Mouse (Mus musculus) megakaryocyte, embryonic 14.5 days (primary cell): ENCODE data around the gene Clic5. TPM values are rescaled to one million over a fixed set of nuclear protein-coding genes. Genes with fewer than 3 reads are reported as not detected.
A peak's percentile ranks its signal among the peaks of the same experiment; 100 is the strongest.
"Not testable (repeated sequence)": the region's sequence is repeated elsewhere in the genome, so short reads cannot be mapped to it uniquely, and the experiment has no call there.

Source experiments
- H3K27me3 ChIP-seq: replicated peaks from 2 replicates; pipeline ENCODE3; 2012; ENCODE audit warnings: inconsistent platforms
- H3K36me3 ChIP-seq: replicated peaks from 2 replicates; pipeline ENCODE3; 2012; ENCODE audit warnings: low read length, inconsistent platforms, mixed read lengths
- H3K4me1 ChIP-seq: 2 replicates; pipeline ENCODE4 v1.6.1; 2012; ENCODE audit warnings: inconsistent platforms
- H3K4me3 ChIP-seq: replicated peaks from 2 replicates; pipeline ENCODE3; 2012; ENCODE audit warnings: moderate library complexity, mild to moderate bottlenecking, inconsistent platforms
- H3K9me3 ChIP-seq: 2 replicates; pipeline ENCODE4 v1.6.1; 2012; ENCODE audit warnings: inconsistent platforms
- FLI1 ChIP-seq: IDR thresholded peaks from 2 replicates; pipeline ENCODE4 v1.6.1; 2012; ENCODE audit warnings: low read length, inconsistent platforms, mixed read lengths
- GATA1 ChIP-seq: IDR thresholded peaks from 3 replicates; pipeline ENCODE4 v1.6.1; 2012; ENCODE audit warnings: mixed read lengths, low read length, inconsistent platforms, borderline replicate concordance
- polyA plus RNA-seq: library from polyadenylated mRNA; stranded (reverse); fragments of >175 nt; gene quantifications from 2 replicates; pipeline ENCODE4 v1.2.3, GENCODE M21; 2012; ENCODE audit warnings: low replicate concordance; ENCODE audit not compliant: insufficient read depth

Gene Clic5
- polyA plus RNA-seq, 1 experiment: not detected

DNA sequence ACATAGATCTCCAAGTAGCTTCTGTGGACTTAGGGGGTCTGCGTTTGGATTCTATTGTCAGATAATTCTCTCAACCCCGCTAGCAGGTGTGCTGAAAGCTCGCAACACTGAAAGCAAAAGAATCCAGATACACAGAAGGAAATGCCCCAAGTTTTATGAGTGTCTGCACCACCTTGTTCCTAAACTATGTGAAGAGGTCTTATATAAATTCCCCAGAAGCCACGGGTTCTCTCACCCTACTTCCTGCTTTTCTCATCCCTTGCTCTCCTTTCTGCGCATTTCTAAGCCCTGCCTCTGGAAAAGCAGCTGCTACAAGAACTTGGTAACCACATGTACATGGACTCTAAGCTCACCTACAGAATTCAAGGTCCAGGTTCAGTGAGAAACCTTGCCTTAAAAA lies 25.4 kb upstream of the Clic5 start:
- no peaks in the 10 kb centered on the region for H3K27me3 ChIP-seq
- peak overlapping the region; percentile 54 for H3K4me3 ChIP-seq
- H3K9me3 ChIP-seq: peaks cover 17% of the 10 kb centered on the region
- TF ChIP-seq FLI1: no peak
- no peak for TF ChIP-seq GATA1
- H3K36me3 ChIP-seq: peaks cover 11% of the 10 kb centered on the region
- peaks cover 24% of the 10 kb centered on the region for H3K4me1 ChIP-seq

DNA sequence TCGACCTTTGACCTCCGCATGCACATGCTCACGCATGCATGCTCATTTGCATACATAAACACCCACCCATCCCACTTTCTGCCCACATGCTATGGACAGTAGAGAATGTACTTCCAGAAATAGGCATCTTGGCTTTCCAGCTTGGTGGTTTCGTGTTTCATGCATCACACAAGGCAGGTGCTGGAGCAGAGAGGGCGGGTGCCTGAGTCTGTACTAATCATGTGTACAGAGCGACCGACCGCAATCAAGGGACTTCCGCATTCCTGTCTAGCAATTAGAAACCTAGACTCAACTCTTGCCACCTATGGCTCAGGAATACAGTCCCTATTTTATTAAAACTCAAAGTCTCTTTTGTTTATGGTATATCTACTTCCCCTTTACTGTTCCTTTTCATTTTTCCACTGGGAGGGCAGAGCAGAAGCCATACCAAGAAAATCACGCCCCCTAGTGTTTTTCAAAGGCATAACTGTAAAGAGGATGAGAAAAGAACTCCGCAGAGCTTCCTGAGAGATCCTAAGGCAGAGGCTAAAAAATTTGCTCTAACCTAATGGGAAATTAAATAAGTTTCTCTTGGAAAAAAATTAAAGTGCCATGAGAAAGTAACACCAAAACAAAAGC lies 22.5 kb upstream of the Clic5 start:
- H3K4me3 ChIP-seq: no peak overlapping the region
- H3K9me3 ChIP-seq: peaks cover 5% of the 10 kb centered on the region; the same call in 1 of the 2 replicates
- TF ChIP-seq FLI1 (no peak), GATA1 (no peak)
- peaks cover 5% of the 10 kb centered on the region for H3K36me3 ChIP-seq
- H3K4me1 ChIP-seq: peaks cover 13% of the 10 kb centered on the region
- H3K27me3 ChIP-seq: no peaks in the 10 kb centered on the region

DNA sequence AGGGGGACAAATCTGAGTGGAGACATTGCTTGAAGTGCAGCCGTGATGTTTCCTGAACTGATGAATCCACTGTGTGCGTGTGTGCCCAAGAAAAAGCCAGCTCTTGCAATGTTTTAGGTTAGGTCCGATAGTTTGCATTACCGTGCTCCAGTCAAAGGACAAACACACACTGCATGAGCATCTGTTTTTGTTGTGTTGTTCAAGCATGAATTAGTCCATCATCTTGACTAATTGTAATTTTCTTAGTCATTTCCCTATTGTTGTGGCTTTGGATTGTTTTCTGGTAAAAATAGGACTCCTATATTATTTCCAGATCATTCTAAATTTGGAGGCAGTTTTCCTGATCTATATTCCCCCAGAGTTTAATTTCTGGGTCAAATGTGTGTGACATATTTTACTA lies 18.7 kb upstream of the Clic5 start:
- no peaks in the 10 kb centered on the region for H3K36me3 ChIP-seq
- no peak overlapping the region for H3K4me3 ChIP-seq
- no peaks in the 10 kb centered on the region; the same call in 1 of the 2 replicates for H3K9me3 ChIP-seq
- no peaks in the 10 kb centered on the region for H3K27me3 ChIP-seq
- TF ChIP-seq GATA1 (no peak), FLI1 (no peak)
- H3K4me1 ChIP-seq: peaks cover 3% of the 10 kb centered on the region; the same call in 1 of the 2 replicates

DNA sequence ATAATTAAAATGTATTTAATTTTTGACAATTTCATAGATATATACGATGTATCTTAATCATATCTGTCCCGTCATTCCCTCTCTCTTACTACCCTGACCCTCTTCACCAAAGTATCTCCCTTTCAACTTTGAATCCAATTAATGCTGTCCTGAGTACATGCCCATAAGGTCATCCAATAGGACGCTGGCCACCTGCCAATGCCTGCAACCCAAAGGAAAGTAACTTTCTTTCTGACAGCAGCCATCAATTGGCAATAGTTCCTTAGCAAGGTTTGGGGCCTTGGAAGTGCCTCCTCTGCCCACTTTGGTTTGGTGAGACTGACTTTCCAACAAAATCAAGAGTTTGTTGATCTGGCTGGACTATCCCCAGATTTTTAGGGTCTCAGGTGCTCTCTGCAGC lies 18.1 kb upstream of the Clic5 start:
- Histone ChIP-seq H3K4me3 (no peak overlapping the region), H3K27me3 (no peaks in the 10 kb centered on the region), H3K36me3 (no peaks in the 10 kb centered on the region), H3K9me3 (no peaks in the 10 kb centered on the region; the same call in 1 of the 2 replicates), H3K4me1 (peaks cover 3% of the 10 kb centered on the region; the same call in 1 of the 2 replicates)
- TF ChIP-seq FLI1 (no peak), GATA1 (no peak)

DNA sequence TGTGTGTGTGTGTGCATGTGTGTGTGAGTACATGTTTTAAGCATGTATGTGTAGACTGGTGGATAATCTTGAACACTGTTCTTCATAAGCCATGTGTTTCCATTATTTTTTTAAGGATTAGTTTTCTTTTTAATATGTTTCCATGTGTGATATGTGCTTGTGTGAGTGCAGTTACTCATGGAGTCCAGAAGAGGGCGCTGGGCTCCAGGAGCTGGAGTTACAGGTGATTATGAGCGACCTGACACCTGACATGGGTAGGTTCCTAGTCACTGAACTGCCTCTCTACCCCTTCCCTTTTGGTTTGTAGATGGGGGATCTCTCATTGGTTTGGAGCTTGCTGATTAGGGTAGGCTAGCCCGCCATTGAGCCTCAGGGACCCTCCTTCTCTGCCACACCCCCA lies 16.5 kb upstream of the Clic5 start:
- TF ChIP-seq FLI1 (no peak), GATA1 (no peak)
- Histone ChIP-seq H3K27me3 (peaks cover 5% of the 10 kb centered on the region), H3K4me3 (no peak overlapping the region), H3K36me3 (no peaks in the 10 kb centered on the region), H3K4me1 (no peaks in the 10 kb centered on the region; the same call in 1 of the 2 replicates), H3K9me3 (no peaks in the 10 kb centered on the region; the same call in 1 of the 2 replicates)

DNA sequence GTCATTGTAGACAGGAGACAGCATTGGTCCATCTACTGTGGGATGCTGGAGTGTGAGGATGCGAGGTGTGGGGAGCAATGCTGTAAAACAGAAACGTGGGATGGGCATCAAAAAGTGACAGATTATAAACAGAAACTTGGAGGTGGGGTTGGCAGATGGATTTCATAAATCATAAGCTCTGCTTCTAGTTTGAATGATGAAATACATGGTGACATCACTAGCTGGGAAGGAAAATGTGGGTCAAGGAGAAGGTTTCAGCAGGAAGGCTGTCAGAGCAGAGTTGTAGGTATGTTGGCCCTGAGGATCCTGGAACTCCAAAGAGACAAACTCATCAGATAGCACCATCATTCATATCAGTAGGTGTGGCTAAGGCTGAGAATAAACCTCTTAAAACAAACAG lies 15.0 kb upstream of the Clic5 start:
- TF ChIP-seq FLI1 (no peak), GATA1 (no peak)
- no peaks in the 10 kb centered on the region; the same call in 1 of the 2 replicates for H3K9me3 ChIP-seq
- H3K27me3 ChIP-seq: peaks cover 7% of the 10 kb centered on the region
- H3K4me1 ChIP-seq: no peaks in the 10 kb centered on the region; the same call in none of the 2 replicates
- no peak overlapping the region for H3K4me3 ChIP-seq
- no peaks in the 10 kb centered on the region for H3K36me3 ChIP-seq

DNA sequence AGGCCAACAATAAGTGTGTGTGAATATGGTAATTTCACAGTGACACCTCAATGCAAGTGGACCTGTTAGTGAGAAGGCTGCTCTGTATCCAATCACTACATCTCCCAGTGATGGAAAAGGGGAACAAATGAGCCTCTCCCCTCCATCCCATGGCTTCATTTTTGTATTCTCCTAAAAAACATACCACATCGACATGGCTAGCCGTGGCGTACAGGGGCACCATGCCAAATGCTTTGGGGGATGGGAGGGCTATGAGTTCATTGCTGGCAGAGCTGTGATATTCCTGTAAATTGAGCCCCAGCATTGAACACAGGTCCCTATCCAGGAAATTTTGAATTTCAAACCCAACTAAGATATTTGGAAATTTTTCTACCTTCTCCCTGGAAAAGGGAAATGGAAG lies 11.1 kb upstream of the Clic5 start:
- Histone ChIP-seq H3K4me1 (no peaks in the 10 kb centered on the region; the same call in none of the 2 replicates), H3K36me3 (no peaks in the 10 kb centered on the region), H3K4me3 (no peak overlapping the region), H3K9me3 (no peaks in the 10 kb centered on the region), H3K27me3 (peaks cover 10% of the 10 kb centered on the region)
- TF ChIP-seq GATA1: no peak
- no peak for TF ChIP-seq FLI1

DNA sequence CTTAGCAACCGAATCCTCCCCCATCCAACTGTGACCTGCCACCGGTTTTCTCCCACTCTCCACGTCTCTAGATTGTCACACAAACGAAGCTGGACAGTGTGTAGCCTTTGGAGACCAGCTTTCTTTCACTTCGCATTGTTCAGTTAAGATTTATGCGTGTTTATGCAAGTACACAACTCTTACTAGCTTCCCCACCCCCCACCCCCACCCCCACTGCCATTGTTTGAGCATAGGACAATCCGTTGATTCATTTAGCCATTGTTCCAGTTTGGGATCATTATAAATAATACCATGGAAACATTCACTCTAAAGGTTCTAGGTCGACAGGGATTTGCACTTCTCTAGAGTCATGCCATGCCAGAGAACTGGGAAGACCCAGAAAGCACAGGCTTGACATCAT lies 7.0 kb upstream of the Clic5 start:
- Histone ChIP-seq H3K4me3 (no peak overlapping the region), H3K36me3 (no peaks in the 10 kb centered on the region), H3K9me3 (peaks cover 6% of the 10 kb centered on the region; the same call in 1 of the 2 replicates), H3K27me3 (peaks cover 9% of the 10 kb centered on the region), H3K4me1 (no peaks in the 10 kb centered on the region; the same call in none of the 2 replicates)
- TF ChIP-seq FLI1: no peak
- TF ChIP-seq GATA1: no peak

DNA sequence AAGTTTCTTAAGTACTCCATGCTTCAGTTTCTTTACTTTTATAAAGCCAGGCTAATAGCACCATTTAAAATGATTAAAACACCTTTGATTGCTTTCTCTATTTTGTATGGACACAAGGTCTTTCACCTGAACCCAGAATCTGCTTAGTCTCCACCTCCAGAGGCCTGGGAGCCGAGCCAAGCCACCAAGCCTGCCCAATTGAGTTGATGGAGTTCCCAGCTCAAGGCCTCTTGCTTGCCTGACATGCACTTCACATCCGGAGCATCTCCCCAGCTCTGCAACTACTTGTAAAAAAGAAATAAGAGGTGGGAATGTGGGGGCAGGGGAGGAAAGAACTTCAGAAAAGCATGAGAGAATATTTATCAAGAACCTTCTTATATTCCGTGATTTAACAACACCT lies 1.5 kb upstream of the Clic5 start:
- Histone ChIP-seq H3K27me3 (peaks cover 33% of the 10 kb centered on the region), H3K9me3 (peaks cover 7% of the 10 kb centered on the region; the same call in 1 of the 2 replicates), H3K36me3 (no peaks in the 10 kb centered on the region), H3K4me3 (no peak overlapping the region), H3K4me1 (peaks cover 17% of the 10 kb centered on the region)
- TF ChIP-seq FLI1 (no peak), GATA1 (no peak)

DNA sequence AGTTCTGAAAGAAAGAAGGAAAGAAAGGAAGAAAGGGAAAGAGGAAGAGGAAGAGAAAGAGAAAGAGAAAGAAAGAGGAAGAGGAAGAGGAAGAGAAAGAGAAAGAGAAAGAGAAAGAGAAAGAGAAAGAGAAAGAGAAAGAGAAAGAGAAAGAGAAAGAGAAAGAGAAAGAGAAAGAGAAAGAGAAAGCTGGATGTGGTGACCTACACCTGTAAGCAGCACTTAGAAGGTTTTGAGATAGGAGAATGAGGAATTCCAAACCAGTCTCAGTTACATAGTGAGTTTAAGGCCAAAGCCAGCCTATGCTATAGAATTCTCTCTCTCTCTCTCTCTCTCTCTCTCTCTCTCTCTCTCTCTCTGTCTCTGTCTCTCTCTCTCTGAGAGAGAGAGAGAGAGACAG lies 847 bp upstream of the Clic5 start:
- H3K9me3 ChIP-seq, H3K36me3 ChIP-seq: not testable (repeated sequence)
- peak overlapping the region; percentile 46 for H3K4me3 ChIP-seq
- peaks cover 35% of the 10 kb centered on the region for H3K27me3 ChIP-seq
- peaks cover 22% of the 10 kb centered on the region for H3K4me1 ChIP-seq
